Mouse (Mus musculus) right cerebral cortex, adult 2 months (tissue): ENCODE measurements around the gene Olfr1383.
A peak's percentile ranks its signal among the peaks of the same experiment; 100 is the strongest.
"Not testable (repeated sequence)": the region's sequence is repeated elsewhere in the genome, so short reads cannot be mapped to it uniquely, and the experiment has no call there.

Experiments used
- DNase-seq, 2 experiments: peaks; one replicate each; pipeline ENCODE4 v3.0.0; 2021 to 2022; ENCODE audit warnings: low spot score in 2 of 2

Gene Olfr1383

DNA sequence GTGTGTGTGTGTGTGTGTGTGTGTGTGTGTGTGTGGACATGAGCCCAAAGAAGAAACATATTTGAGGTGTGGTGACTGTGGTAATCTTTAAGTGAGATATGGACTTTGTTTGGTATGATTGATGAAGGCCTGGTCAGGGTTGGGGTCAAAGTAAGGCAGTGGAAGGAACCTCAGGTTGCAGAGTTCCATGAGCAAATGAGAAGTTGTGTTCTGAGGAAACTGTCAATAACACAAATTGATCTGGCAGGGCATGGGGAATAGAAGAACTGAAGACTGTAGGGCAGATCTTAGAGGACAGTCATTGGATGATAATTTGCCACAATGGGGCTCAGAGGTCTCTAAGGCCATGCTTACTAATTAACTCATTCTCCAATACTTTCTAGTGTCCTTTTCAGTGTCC, at the start of gene Olfr1383:
TSS of gene Olfr1383 (plus strand) at position 301 of the 400 bp plus-strand sequence.
- no peak for DNase-seq

GRCm38 (mm10) chr11:49485973-49486372, 33.5 kb upstream of the Olfr1383 start:
- DNase-seq: no peak

- not testable (repeated sequence) for DNase-seq
These were observed 30.7 kb upstream of the Olfr1383 start, which contains the start of gene Olfr1385 for GRCm38 (mm10) chr11:49488770-49489169. Olfr1385 (plus strand) TSS chr11:49489070.

DNA sequence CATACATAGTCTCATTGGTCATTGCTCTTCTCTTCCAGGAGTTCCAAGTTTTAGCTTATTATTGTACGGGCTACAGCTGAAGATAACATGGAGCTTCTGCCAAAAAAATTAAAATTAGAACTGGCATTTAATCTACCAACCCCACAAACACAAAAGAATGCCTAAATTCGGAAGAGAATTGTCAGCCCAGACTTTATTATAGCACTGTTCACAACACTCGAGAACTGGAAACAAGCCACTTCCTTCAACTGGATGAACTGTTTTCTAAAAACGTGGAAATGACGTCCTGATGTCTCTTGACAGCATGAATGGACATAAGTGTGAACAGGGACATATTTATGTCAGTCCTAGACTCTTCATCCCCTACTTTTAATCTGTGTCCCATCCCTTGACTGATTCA, 1.4 kb upstream of the Olfr1383 start:
- DNase-seq: peak in 1 of 2 experiments; percentile 10

GRCm38 (mm10) chr11:49527947-49528346, 8.5 kb downstream of the Olfr1383 start, which contains the start of gene Olfr1382:
Olfr1382 (plus strand) TSS chr11:49528247.
- no peak for DNase-seq

GRCm38 (mm10) chr11:49532761-49533160, 13.3 kb downstream of the Olfr1383 start:
- DNase-seq: no peak

DNA sequence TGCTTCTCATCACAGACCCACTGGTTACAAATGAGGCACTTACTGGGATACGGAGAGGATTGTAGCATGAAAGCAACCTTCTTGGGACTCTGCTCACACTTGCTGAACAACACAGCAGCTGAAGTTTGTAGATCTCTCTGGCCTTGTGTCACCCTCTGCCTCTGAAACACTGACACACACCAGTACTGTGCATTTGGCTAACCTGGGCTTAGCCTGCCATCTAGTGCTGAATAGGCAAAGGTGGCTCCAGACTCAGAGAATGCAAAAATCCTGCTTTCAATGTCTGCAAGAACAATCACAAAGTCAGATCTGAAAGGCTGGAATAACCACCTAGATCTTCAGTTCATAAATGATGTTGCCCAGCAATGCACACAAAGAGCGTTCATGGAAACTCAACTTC, 17.2 kb downstream of the Olfr1383 start:
- peak; percentile 47 to 57 for DNase-seq

GRCm38 (mm10) chr11:49543149-49543548, 23.7 kb downstream of the Olfr1383 start, which contains the start of gene Olfr1381:
Olfr1381 (plus strand) TSS chr11:49543449.
- not testable (repeated sequence) for DNase-seq

GRCm38 (mm10) chr11:49554033-49554432, 34.6 kb downstream of the Olfr1383 start:
- peak; percentile 21 to 23 for DNase-seq

DNA sequence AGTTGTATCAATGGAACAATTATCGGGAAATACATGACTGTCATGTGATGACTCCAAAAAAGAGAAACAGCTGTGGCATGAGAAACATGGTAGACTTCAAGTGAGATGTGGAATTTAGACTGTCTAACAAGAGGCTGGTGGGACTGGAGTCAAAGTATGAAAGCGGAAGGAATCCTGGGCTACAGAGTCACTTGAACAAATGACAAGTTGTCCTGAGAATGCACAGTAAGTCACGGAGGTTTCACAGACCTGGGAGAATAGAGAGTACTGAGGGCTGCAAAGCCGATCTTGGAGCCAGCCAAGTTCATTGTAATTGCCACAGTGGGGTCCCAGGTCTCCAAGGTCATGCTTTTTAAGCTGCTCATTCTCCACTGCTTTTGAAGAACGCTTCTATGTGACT, 37.1 kb downstream of the Olfr1383 start, which contains the start of gene Olfr1380:
TSS of gene Olfr1380 (plus strand) at position 301 of the 400 bp plus-strand sequence.
- DNase-seq: not testable (repeated sequence)

DNA sequence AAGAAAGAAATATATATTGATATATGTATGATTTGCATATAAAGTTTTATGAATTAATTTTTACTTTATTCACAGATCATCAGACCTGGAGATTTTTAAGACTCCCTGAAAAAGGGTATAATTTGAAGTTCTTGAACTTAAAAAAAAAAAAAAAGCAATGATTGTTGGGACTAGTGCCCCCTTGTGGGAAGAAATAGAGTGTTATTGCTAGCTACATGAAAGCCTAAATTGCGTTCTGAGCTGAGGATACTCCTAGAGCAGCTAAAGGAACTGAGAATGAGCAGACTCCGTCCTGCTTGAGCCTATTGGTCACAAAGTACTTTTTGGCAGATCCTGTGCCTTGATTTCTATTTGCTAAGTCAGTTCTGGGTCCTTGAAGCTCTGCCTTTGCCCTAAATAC, 55.6 kb downstream of the Olfr1383 start:
- DNase-seq: not testable (repeated sequence)
